Mouse (Mus musculus) urinary bladder, postnatal 10 days (tissue): ENCODE data around the gene Uqcrfs1.

Experiments used
- DNase-seq: peaks from one replicate; pipeline ENCODE4 v3.0.0; 2022; ENCODE audit warnings: low spot score

The Uqcrfs1 gene

GRCm38 (mm10) chr13:30544856-30545604 lies at the start of gene Uqcrfs1:
TSS of gene Uqcrfs1 (minus strand) at chr13:30545362.
- DNase-seq = peak; percentile 97

DNA sequence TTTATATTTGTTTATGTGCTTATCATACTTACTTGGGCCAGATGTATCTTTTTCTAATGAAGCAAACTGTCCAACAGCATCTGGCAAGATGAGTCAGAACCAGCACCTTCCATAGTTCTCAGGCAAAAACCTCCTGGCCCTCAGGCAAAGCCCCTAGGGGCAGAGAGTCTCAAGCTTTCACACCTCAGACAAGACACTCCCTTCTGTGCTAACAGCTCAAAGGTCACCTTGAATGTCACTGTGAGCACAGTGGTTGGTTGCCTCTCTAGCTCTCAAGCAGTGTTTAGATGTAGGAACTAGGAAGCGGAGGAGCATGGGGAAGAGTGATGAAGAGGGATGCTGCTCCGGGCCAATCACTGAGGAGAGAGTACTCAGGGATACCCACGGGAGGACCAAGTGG lies 40.6 kb upstream of the Uqcrfs1 start:
- DNase-seq = no peak

GRCm38 (mm10) chr13:30582541-30582940 lies 37.4 kb upstream of the Uqcrfs1 start:
- DNase-seq = no peak

GRCm38 (mm10) chr13:30578806-30579205 lies 33.6 kb upstream of the Uqcrfs1 start:
- DNase-seq = no peak

DNA sequence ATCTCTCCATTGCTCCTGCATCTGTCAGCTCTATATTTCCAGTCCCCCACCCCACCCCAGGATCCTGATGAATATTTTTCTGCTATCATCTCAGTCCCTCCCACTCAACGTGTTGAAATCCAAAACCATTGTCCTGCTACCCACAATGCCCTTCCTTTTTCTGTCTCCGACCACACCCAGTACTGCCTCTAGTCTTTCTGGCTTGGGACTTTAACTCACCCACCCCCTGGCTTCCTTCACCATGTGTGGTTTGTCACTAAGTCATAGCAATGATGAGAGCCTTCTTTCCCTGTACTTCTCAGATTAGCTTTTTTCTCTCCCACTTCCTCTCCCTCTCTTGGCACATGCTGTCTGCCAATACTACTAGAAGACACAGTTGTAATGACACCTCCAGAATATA lies 31.7 kb upstream of the Uqcrfs1 start:
- no peak for DNase-seq

GRCm38 (mm10) chr13:30572971-30573370 lies 27.8 kb upstream of the Uqcrfs1 start:
- DNase-seq = no peak

GRCm38 (mm10) chr13:30570182-30570581 lies 25.0 kb upstream of the Uqcrfs1 start:
- no peak for DNase-seq

GRCm38 (mm10) chr13:30567571-30567970 lies 22.4 kb upstream of the Uqcrfs1 start:
- DNase-seq = no peak

- no peak for DNase-seq
Measured at GRCm38 (mm10) chr13:30566767-30567166, 21.6 kb upstream of the Uqcrfs1 start.

DNA sequence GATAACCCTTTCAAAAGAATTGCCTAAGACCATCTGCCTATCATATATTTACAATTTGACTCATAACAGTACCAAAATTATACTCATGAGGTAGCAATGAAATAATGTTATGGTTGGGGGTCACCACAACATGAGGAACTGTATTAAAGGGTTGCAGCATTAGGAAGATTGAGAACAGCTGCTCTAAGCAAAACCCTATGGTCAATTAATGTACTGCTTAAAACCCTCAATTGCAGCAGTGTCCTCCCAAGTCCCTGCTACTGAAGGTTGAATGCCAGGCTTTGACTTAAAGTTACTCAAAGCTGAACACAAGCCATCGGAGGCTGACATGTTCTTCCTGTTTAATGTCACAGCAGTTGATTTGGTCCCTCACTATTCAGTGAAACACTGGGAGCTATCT lies 15.4 kb upstream of the Uqcrfs1 start:
- DNase-seq = no peak

- no peak for DNase-seq
Measured at GRCm38 (mm10) chr13:30560052-30560451, 14.9 kb upstream of the Uqcrfs1 start.

DNA sequence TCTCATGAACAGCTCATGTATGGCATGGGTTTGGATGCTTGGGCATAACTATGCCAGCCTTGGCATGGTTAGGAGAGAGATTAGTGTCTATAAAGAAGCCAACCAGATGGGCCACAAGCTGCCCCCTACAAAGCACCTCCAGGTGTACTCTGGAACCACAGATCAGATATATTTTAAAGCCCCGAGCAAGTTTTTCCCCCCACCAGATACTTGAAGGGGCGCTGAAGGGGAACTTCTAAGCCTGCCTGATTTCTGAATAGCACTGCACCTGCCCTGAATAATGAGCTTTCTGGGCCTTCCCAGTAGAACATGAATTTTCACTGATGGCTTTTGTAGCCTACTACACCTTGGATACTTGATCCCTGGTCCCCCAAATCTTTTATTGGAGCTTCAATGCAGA lies 12.6 kb upstream of the Uqcrfs1 start:
- DNase-seq = no peak

- DNase-seq = no peak
Measured at GRCm38 (mm10) chr13:30553051-30553587, 8.0 kb upstream of the Uqcrfs1 start.

DNA sequence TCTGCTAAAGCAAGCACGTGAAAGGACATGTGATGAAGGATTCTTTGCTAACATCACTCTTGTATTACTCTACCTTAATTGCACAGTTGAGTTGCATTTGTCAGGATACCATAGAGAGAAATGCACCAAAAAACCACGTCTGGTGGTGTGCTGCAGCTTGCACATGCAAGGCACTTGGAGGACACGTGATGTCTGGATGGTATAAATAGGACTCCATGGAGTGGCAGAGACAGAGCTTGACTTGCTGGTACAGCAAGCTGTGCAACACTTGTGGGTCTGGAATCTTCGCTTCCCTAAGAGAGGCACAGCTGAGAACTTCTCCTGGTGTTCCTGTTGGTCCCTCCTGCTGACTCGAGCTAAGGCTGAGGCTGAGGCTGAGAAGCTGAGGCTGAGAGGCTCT lies 4.2 kb upstream of the Uqcrfs1 start:
- DNase-seq = no peak

GRCm38 (mm10) chr13:30548835-30549234 lies 3.7 kb upstream of the Uqcrfs1 start:
- peak; percentile 26 for DNase-seq

GRCm38 (mm10) chr13:30530761-30531160 lies 14.4 kb downstream of the Uqcrfs1 start:
- DNase-seq = no peak

- no peak for DNase-seq
Measured at GRCm38 (mm10) chr13:30524961-30525360, 20.2 kb downstream of the Uqcrfs1 start.

GRCm38 (mm10) chr13:30523971-30524370 lies 21.2 kb downstream of the Uqcrfs1 start:
- DNase-seq = no peak

GRCm38 (mm10) chr13:30523246-30523891 lies 21.8 kb downstream of the Uqcrfs1 start:
- DNase-seq = no peak

DNA sequence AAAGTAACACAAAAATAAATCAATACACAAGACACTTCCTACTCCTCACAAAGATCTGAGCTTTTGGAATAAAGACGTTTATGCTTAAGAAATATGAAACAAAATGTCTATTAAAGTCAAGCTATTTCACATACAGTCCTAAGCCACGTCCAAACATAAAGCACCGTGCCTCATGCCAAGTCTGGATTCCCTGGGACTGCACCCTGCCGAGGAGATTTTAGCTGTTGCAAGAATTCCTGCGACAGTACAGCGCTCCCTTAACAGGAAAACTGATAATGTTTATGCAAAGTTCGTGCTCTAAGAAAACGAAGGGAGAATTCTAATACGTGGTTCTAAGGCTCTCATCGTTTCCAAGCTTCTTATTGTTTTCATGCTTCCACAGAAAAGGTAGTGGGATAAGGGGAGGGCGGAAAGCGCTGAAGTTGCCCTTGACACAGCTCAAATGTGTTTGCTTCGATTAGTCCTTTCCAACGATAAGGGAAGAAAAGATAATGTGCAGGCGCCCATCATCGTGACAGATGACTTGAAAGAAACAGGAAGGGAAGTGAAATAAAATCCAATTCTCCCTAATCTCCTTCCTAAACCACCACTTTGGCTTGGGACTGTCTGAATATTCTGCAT lies 23.8 kb downstream of the Uqcrfs1 start:
- DNase-seq = no peak

DNA sequence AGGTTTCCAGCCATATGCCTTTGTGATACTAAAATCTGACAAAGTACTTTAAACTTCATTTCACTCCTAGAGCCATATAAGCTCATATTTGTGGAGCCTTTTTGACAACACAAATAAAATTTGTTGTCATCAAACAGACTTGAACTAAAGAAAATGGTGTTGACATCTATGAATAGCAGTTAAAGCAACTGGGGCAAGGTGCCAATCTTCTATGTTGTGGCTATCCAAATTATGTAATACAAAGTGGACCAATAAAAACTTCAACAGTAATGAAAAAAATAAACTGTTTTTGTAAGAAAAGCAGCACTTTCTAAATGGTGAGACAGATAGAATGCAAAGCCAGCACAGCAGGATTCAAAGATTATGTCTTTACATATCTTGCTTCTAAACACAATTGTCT lies 27.0 kb downstream of the Uqcrfs1 start:
- DNase-seq = no peak

DNA sequence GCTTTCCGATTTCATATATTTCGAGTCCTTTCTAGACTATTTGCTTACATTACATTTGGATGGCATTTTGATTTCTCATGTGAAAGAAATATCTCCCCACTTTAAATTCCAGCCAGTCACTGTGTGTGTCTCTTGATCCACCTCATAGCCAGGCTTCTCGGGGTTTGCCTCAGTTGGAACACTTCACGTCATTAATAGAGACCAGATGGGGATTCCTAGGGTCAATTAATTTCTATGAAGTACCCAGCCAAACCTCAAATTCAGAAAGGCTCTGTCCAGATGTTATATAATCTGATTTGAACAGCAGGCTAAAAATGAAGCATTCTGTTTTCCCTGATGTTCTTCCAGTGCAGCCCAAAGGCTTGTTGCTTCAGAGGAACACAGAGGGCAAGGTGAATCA lies 37.5 kb downstream of the Uqcrfs1 start:
- no peak for DNase-seq

GRCm38 (mm10) chr13:30501860-30502395 lies 43.2 kb downstream of the Uqcrfs1 start:
- no peak for DNase-seq
